Mouse (Mus musculus) heart, embryonic 16.5 days (tissue): Measurements from ENCODE around the gene Stac2. TPM values are rescaled to one million over a fixed set of nuclear protein-coding genes. Genes with fewer than 3 reads are reported as not detected.
A peak's percentile ranks its signal among the peaks of the same experiment; 100 is the strongest.

Source experiments
- ATAC-seq: fragments of 200-750 bp; cut with Nextera tagmentation; replicated peaks from 2 replicates; pipeline ENCODE4 v1.8.0; 2017; ENCODE audit warnings: moderate number of reproducible peaks; ENCODE audit not compliant: insufficient read depth, low FRiP score; ENCODE audit errors: extremely low read depth
- H3K27ac ChIP-seq: fragments of 300-500 bp; sonication (generic); 2 replicates; pipeline ENCODE4 v1.5.1; 2014; ENCODE audit warnings: mild to moderate bottlenecking, low read length, control low read depth, moderate library complexity
- H3K27me3 ChIP-seq: fragments of 300-500 bp; sonication (generic); 2 replicates; pipeline ENCODE4 v1.6.1; 2014; ENCODE audit warnings: low read length, mixed read lengths; ENCODE audit not compliant: control insufficient read depth, insufficient read depth
- H3K36me3 ChIP-seq: fragments of 300-500 bp; sonication (generic); 2 replicates; pipeline ENCODE4 v1.6.1; 2014; ENCODE audit not compliant: control insufficient read depth, insufficient read depth
- H3K4me1 ChIP-seq: fragments of 300-500 bp; sonication (generic); 2 replicates; pipeline ENCODE4 v1.6.1; 2014; ENCODE audit warnings: low read length, mixed read lengths; ENCODE audit not compliant: control insufficient read depth, insufficient read depth
- H3K4me2 ChIP-seq: fragments of 300-500 bp; sonication (generic); 2 replicates; pipeline ENCODE4 v1.6.1; 2014; ENCODE audit warnings: low read depth, mild to moderate bottlenecking, control low read depth, low read length
- H3K4me3 ChIP-seq: fragments of 300-500 bp; sonication (generic); 2 replicates; pipeline ENCODE4 v1.5.1; 2014; ENCODE audit warnings: mild to moderate bottlenecking, control low read depth, low read length
- H3K9ac ChIP-seq: fragments of 300-500 bp; sonication (generic); 2 replicates; pipeline ENCODE4 v1.6.1; 2014; ENCODE audit warnings: low read length, control low read depth
- H3K9me3 ChIP-seq: fragments of 300-500 bp; sonication (generic); replicated peaks from 2 replicates; pipeline ENCODE4 v1.6.1; 2016; ENCODE audit warnings: low read length; ENCODE audit not compliant: control insufficient read depth
- WGBS: fragments of 180-500 bp; shearing (Covaris S2); extraction: QIAGEN DNeasy Blood & Tissue Kit; methylation state at CpG from one replicate; pipeline ENCODE4 v1.1.7; 2014; 5-methylcytosine and 5-hydroxymethylcytosine counted together
- polyA plus RNA-seq: library from polyadenylated mRNA; unstranded; fragments of >200 nt; fragmentation: Nextera tagmentation; extraction: Ambion mirVana; gene quantifications from 2 replicates; pipeline ENCODE4 v1.2.1, GENCODE M21; 2015

Gene Stac2
- polyA plus RNA-seq, 1 experiment from 2014 or later = 0.62 TPM

- Histone ChIP-seq H3K4me2 (peak overlapping the region; percentile 99), H3K9ac (no peak overlapping the region), H3K4me3 (peak overlapping the region; percentile 78), H3K36me3 (no peaks in the 10 kb centered on the region), H3K9me3 (no peaks in the 10 kb centered on the region), H3K27ac (no peak overlapping the region), H3K4me1 (peaks cover 20% of the 10 kb centered on the region), H3K27me3 (no peaks in the 10 kb centered on the region)
- ATAC-seq = no peak
- 44% methylated on average over 2 of the region's 2 CpGs for WGBS
These were observed 32.1 kb downstream of the Stac2 start for GRCm38 (mm10) chr11:98021118-98021517.

- WGBS = 59% methylated on average over 1 of the region's 1 CpGs
- H3K4me2 ChIP-seq = no peak overlapping the region
- H3K4me1 ChIP-seq = peaks cover 17% of the 10 kb centered on the region
- no peak overlapping the region for H3K9ac ChIP-seq
- no peaks in the 10 kb centered on the region for H3K36me3 ChIP-seq
- H3K9me3 ChIP-seq = no peaks in the 10 kb centered on the region
- H3K27me3 ChIP-seq = no peaks in the 10 kb centered on the region
- no peak for ATAC-seq
- H3K27ac ChIP-seq = no peak overlapping the region
- no peak overlapping the region for H3K4me3 ChIP-seq
These were observed 32.6 kb downstream of the Stac2 start for GRCm38 (mm10) chr11:98020710-98021109.

DNA sequence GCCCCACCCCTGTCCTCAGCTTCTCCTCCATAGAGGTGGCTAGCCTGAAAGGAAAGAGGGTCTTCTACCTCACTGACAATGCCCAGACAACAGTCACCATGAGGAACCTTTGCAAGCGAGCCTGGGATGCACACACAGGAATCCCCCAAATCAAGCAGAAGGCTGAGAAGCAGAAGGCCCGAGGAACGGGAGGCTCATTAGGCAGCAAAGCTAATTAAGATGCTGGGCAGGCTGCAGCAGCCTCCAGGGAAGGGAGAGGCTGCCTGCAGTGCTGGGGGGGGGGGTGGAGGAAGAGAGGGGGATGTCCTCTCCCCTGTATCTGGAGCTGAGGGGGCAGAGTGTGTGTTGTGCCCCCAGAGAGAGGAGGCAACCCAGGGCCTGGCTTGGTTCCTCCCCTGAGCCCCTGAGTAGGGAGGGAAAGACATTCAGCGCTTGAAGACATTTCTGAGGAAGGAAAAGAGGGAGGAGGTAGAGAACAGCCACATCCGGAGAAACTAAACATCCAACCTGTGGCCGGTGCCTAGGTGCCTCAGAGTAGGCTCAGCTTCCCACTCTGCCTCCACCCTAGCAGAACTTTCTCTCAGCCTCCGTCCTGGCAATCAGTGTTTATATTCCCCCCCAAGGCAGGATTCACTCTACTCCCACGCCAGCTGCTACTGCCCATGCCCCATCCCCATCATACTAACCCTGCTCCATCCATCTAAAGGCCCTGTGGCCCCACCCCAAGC, 33.2 kb downstream of the Stac2 start:
- H3K4me2 ChIP-seq = no peak overlapping the region
- WGBS = 56% methylated on average over 8 of the region's 8 CpGs
- no peak for ATAC-seq

DNA sequence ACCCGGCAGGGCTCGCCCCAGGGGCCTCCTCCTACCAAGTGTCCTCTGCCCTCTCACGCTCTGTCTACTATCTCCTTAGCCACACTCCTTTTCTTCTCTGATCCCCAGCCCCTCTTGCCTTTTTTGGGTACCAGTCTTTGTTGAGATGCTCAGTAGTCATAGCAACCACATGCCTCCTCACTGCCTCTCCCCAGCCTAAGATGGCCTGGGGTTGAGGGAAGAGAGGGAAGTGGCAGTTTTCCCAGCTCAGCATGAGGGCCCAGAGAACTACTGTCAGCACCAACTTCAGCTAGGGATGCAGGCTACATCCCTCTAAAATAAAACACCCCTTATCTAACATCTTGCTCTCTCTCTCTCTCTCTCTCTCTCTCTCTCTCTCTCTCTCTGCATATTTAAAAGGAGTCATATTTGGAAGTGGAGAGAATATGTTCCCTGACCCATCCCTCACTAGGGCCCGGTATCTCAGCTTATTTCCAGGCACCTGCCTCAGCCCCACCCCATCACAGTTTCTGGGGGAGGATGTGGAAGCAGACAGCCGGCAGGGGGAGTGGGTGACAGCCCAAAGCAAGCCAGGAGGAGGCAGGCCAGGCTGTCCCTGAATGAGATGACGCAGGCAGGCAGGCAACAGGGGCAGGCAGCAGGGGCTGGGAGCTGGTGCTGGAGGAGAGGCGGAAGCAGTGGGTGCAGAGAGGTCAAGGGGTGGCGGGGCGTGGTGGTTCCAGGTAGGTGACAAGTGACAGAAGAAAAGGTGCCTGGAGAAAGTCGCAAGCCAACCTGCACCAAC, 34.2 kb downstream of the Stac2 start:
- ATAC-seq = no peak
- WGBS = 48% methylated on average over 10 of the region's 10 CpGs

More for the DNA sequence above, 33.2 kb downstream of the Stac2 start:
- H3K4me3 ChIP-seq = no peak overlapping the region
- peaks cover 17% of the 10 kb centered on the region for H3K4me1 ChIP-seq
- no peak overlapping the region for H3K27ac ChIP-seq
- no peaks in the 10 kb centered on the region for H3K36me3 ChIP-seq
- H3K9me3 ChIP-seq = no peaks in the 10 kb centered on the region
- H3K27me3 ChIP-seq = no peaks in the 10 kb centered on the region
- no peak overlapping the region for H3K9ac ChIP-seq

DNA sequence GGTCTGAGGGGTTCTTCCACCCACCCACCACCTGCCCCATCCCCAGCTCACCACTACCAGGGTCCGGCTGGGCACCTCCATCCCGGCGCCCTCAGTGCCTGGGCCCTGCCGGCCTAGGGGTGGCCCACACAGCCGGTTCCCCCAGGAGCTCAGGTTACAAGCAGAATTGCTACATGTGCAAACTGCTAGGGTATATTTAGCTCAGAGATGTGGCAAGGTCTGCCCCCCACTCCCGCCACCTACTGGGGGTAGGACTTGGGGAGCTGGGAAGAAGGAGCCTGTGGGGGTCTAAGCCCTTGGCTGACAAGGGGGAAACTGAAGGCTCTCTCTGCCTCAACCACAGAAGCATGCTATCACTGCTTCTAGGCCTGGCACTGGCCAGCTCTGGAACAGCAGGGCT, 35.0 kb downstream of the Stac2 start:
- Histone ChIP-seq H3K9ac (no peak overlapping the region), H3K4me1 (peaks cover 15% of the 10 kb centered on the region), H3K9me3 (no peaks in the 10 kb centered on the region), H3K27me3 (no peaks in the 10 kb centered on the region), H3K4me2 (no peak overlapping the region), H3K4me3 (no peak overlapping the region), H3K36me3 (no peaks in the 10 kb centered on the region), H3K27ac (no peak overlapping the region)
- ATAC-seq = no peak
- 70% methylated on average over 6 of the region's 6 CpGs for WGBS

More for the DNA sequence above, 34.2 kb downstream of the Stac2 start:
- Histone ChIP-seq H3K27ac (no peak overlapping the region), H3K36me3 (no peaks in the 10 kb centered on the region), H3K9ac (no peak overlapping the region), H3K4me3 (no peak overlapping the region), H3K4me2 (no peak overlapping the region), H3K4me1 (peaks cover 17% of the 10 kb centered on the region), H3K27me3 (no peaks in the 10 kb centered on the region), H3K9me3 (no peaks in the 10 kb centered on the region)

- Histone ChIP-seq H3K4me2 (no peak overlapping the region), H3K36me3 (no peaks in the 10 kb centered on the region), H3K4me3 (no peak overlapping the region), H3K4me1 (peaks cover 8% of the 10 kb centered on the region), H3K27me3 (no peaks in the 10 kb centered on the region), H3K9me3 (no peaks in the 10 kb centered on the region), H3K27ac (no peak overlapping the region), H3K9ac (no peak overlapping the region)
- WGBS = 82% methylated on average over 4 of the region's 4 CpGs
- ATAC-seq = no peak
These were observed 36.4 kb downstream of the Stac2 start for GRCm38 (mm10) chr11:98016824-98017223.

GRCm38 (mm10) chr11:98016177-98016576, 37.1 kb downstream of the Stac2 start:
- peaks cover 2% of the 10 kb centered on the region for H3K4me1 ChIP-seq
- no peak overlapping the region for H3K4me2 ChIP-seq
- no peak overlapping the region for H3K9ac ChIP-seq
- no peak overlapping the region for H3K4me3 ChIP-seq
- H3K9me3 ChIP-seq = no peaks in the 10 kb centered on the region
- H3K27me3 ChIP-seq = no peaks in the 10 kb centered on the region
- WGBS = 88% methylated on average over 5 of the region's 5 CpGs
- ATAC-seq = no peak
- H3K27ac ChIP-seq = no peak overlapping the region
- no peaks in the 10 kb centered on the region for H3K36me3 ChIP-seq

GRCm38 (mm10) chr11:98012831-98013230, 40.4 kb downstream of the Stac2 start:
- ATAC-seq = no peak

DNA sequence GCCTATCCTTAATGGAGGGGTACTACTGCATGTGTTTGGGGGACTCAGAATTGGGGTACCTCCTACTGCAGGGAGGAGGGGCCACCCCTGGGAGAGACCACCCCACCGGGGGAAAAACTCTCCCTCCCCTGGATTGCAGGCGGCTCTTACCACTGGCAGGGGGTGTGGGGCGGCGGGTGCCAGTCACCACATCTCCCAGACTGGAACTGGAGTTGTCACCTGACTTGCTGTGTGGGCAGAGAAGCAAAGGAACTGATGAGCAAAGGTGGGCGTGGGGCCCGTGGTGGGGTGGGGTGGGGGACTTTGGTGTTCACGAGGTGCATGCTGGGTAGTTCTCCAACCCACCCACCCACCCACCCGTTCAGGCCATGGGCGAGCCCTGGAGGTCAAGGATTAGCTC, 41.5 kb downstream of the Stac2 start:
- Histone ChIP-seq H3K4me3 (no peak overlapping the region), H3K9me3 (no peaks in the 10 kb centered on the region), H3K9ac (no peak overlapping the region), H3K27ac (no peak overlapping the region), H3K4me1 (no peaks in the 10 kb centered on the region), H3K36me3 (no peaks in the 10 kb centered on the region), H3K27me3 (no peaks in the 10 kb centered on the region), H3K4me2 (no peak overlapping the region)
- no peak for ATAC-seq
- WGBS = 53% methylated on average over 9 of the region's 9 CpGs

More at GRCm38 (mm10) chr11:98012831-98013230, 40.4 kb downstream of the Stac2 start:
- Histone ChIP-seq H3K27me3 (no peaks in the 10 kb centered on the region), H3K9me3 (no peaks in the 10 kb centered on the region), H3K36me3 (no peaks in the 10 kb centered on the region), H3K4me3 (no peak overlapping the region), H3K4me1 (no peaks in the 10 kb centered on the region), H3K27ac (no peak overlapping the region), H3K9ac (no peak overlapping the region), H3K4me2 (no peak overlapping the region)
- 83% methylated on average over 10 of the region's 10 CpGs for WGBS
